Mouse (Mus musculus) forebrain, embryonic 11.5 days (tissue): ENCODE measurements around the gene Tbx2. TPM values are rescaled to one million over a fixed set of nuclear protein-coding genes. Genes with fewer than 3 reads are reported as not detected.

Experiments
- ATAC-seq: fragments of 200-750 bp; cut with Nextera tagmentation; replicated peaks from 2 replicates; pipeline ENCODE4 v1.8.0; 2017; ENCODE audit warnings: moderate TSS enrichment; ENCODE audit not compliant: low FRiP score
- DNase-seq: peaks from one replicate; pipeline ENCODE4 v3.0.0-alpha.2; 2017; ENCODE audit warnings: low spot score
- H3K27ac ChIP-seq: fragments of 300-500 bp; sonication (generic); 2 replicates; pipeline ENCODE4 v1.5.1; 2014; ENCODE audit warnings: low read depth, low read length
- H3K27me3 ChIP-seq: fragments of 300-500 bp; sonication (generic); 2 replicates; pipeline ENCODE4 v1.6.1; 2014; ENCODE audit warnings: mild to moderate bottlenecking, low read length, mixed read lengths; ENCODE audit not compliant: control insufficient read depth, insufficient read depth
- H3K36me3 ChIP-seq: fragments of 300-500 bp; sonication (generic); 2 replicates; pipeline ENCODE4 v1.6.1; 2014; ENCODE audit warnings: mild to moderate bottlenecking, low read length, moderate library complexity, mixed read lengths; ENCODE audit not compliant: control insufficient read depth, insufficient read depth
- H3K4me1 ChIP-seq: fragments of 300-500 bp; sonication (generic); replicated peaks from 2 replicates; pipeline ENCODE4 v1.6.1; 2014; ENCODE audit warnings: low read length, mixed read lengths; ENCODE audit not compliant: control insufficient read depth, insufficient read depth
- H3K4me2 ChIP-seq: fragments of 300-500 bp; sonication (generic); 2 replicates; pipeline ENCODE4 v1.6.1; 2014; ENCODE audit warnings: low read depth, mild to moderate bottlenecking, low read length, moderate library complexity, mixed read lengths; ENCODE audit not compliant: severe bottlenecking
- H3K4me3 ChIP-seq: fragments of 300-500 bp; sonication (generic); 2 replicates; pipeline ENCODE4 v1.5.1; 2014; ENCODE audit warnings: low read depth, low read length
- H3K9ac ChIP-seq: fragments of 300-500 bp; sonication (generic); 2 replicates; pipeline ENCODE4 v1.6.1; 2014; ENCODE audit warnings: low read length
- H3K9me3 ChIP-seq: fragments of 300-500 bp; sonication (generic); 2 replicates; pipeline ENCODE4 v1.6.1; 2016; ENCODE audit warnings: low read length, mixed read lengths; ENCODE audit not compliant: control insufficient read depth
- WGBS: fragments of 180-500 bp; shearing (Covaris S2); extraction: QIAGEN DNeasy Blood & Tissue Kit; methylation state at CpG from one replicate; pipeline ENCODE4 v1.1.7; 2014; 5-methylcytosine and 5-hydroxymethylcytosine counted together
- polyA plus RNA-seq: library from polyadenylated mRNA; unstranded; fragments of >200 nt; fragmentation: Nextera tagmentation; extraction: Ambion mirVana; gene quantifications from 2 replicates; pipeline ENCODE4 v1.2.1, GENCODE M21; 2014

Tbx2 gene
- polyA plus RNA-seq, 1 experiment from 2014 or later: 2.0 TPM

DNA sequence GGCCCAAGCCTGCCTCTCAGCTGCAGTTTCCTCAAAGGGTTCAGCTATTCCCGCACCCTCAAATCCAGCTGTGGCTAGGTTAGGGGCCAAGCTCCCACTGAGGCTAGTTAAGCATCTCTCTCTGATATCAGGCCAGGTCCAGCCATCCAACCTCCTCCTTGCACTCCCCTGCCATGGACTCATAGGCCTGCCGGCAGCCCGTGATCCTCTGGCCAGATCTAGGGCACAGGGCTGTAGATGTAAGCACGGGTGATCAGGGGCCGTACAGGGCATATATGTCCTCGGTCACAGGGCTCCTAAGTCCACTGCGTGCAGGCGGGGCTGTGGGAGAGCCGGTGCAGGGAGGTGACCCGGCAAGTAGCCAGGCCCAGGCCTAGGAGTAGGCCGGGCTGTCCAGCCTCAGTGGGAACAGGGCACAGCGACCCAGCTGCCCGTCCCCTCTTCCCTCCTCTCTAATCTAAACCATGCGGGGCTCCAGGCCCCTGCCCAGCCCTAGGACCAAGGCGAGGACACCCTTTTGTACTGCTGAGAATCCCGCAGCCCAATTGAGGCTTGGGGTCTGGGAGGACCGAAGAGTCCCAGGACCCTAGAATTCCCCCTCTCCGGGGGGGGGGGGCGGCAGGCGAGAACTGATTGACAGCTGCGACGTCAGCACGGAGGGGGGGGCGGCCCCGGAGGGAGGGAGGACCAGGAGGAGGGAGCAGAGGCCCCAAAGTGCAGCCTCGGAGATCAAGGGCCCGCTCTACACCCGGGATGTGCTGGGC is 53.5 kb downstream of the Tbx2 start, which contains the start of gene Tbx4:
TSS of gene Tbx4 (plus strand) at position 758 of the 764 bp plus-strand sequence.
- DNase-seq: peak; percentile 63
- Histone ChIP-seq H3K27ac (no peak within 1 kb of the TSS), H3K4me3 (no peak within 1 kb of the TSS), H3K9ac (no peak within 1 kb of the TSS), H3K4me1 (peaks cover 12% of the 10 kb centered on the region), H3K36me3 (no peaks in the 10 kb centered on the region), H3K9me3 (no peaks in the 10 kb centered on the region), H3K27me3 (peaks cover 54% of the 10 kb centered on the region), H3K4me2 (no peak within 1 kb of the TSS)
- ATAC-seq: no peak
- 6% methylated on average over 27 of the region's 28 CpGs for WGBS

DNA sequence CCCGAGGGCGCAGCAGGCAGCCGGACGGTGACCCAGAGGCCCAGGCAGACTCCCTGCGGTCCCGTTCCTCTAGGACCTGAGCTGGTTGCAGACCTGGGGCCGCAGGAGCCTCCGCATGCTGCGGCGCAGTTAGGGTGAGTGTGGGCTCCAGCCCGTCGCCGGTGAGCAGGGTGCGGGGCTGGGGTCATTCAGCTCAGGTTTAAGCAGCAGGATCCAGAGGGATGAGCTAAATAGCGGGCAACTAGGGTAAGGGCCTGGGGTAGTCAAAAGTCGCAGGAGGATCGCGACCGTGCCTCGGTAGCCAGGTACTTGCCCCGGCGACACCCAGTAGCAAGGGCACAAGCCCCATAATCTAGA is 54.1 kb downstream of the Tbx2 start:
- 1% methylated on average over 22 of the region's 22 CpGs for WGBS
- H3K4me3 ChIP-seq: no peak overlapping the region
- H3K4me1 ChIP-seq: peaks cover 13% of the 10 kb centered on the region
- no peak overlapping the region for H3K4me2 ChIP-seq
- H3K27ac ChIP-seq: no peak overlapping the region
- H3K9ac ChIP-seq: no peak overlapping the region
- no peaks in the 10 kb centered on the region for H3K9me3 ChIP-seq
- no peak for DNase-seq
- ATAC-seq: no peak
- H3K36me3 ChIP-seq: no peaks in the 10 kb centered on the region
- peaks cover 59% of the 10 kb centered on the region for H3K27me3 ChIP-seq

DNA sequence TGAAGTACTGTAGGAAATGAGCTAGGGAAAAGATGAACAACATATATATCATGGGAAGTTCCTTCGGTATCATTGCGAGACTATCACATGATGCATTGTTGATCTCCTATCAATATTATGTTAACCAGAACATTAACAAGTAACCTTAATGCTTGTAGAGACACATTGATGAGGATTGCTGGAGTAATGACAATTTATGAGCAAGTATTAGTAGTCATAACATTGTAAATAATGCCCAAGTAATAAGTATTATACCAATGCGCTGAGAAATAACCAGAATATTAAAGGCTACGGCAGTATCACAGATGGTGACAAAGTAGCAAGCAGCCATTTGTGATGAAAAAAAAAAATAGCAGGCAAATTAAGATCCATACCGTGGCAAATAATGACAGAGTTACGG is 54.9 kb downstream of the Tbx2 start:
- H3K36me3 ChIP-seq: no peaks in the 10 kb centered on the region
- 19% methylated on average over 6 of the region's 6 CpGs for WGBS
- H3K9me3 ChIP-seq: no peaks in the 10 kb centered on the region
- H3K4me3 ChIP-seq: no peak overlapping the region
- H3K4me2 ChIP-seq: no peak overlapping the region
- peaks cover 13% of the 10 kb centered on the region for H3K4me1 ChIP-seq
- no peak overlapping the region for H3K27ac ChIP-seq
- ATAC-seq (no peak), DNase-seq (no peak)
- H3K27me3 ChIP-seq: peaks cover 68% of the 10 kb centered on the region
- no peak overlapping the region for H3K9ac ChIP-seq

DNA sequence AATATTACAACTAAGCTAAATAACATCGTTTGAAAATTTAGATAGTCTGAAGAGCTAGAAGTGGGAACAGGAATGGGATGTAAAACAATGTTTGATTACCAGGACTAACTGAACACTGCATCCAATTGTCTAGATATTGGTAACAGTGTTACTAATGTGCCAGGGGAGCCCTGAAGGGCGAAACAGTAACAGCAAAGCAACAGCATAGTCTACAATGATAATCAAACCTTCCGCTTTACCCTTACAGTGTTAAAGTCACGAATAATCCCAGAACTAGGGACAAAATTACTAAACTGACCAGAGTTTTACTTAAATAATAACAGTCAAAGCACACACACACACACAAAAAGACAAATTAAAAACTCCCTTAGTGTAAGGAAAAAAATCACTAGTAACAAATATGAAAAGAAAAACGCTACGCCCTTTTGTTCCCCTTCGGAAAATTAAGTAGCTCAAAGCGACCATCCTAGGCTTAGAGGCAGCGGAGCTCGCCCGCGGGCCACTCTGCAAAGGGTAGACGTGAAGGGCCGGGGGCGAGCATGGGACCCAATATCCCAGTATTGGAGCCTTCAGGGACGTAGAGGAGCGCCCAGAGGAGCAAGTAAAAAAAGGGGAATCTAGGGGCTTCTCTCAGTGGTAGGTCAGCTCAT is 55.6 kb downstream of the Tbx2 start:
- Histone ChIP-seq H3K4me2 (no peak overlapping the region), H3K27me3 (peaks cover 75% of the 10 kb centered on the region), H3K4me3 (no peak overlapping the region), H3K27ac (no peak overlapping the region), H3K4me1 (peaks cover 13% of the 10 kb centered on the region), H3K9ac (no peak overlapping the region), H3K9me3 (no peaks in the 10 kb centered on the region), H3K36me3 (no peaks in the 10 kb centered on the region)
- 1% methylated on average over 17 of the region's 17 CpGs for WGBS
- ATAC-seq (no peak), DNase-seq (no peak)

DNA sequence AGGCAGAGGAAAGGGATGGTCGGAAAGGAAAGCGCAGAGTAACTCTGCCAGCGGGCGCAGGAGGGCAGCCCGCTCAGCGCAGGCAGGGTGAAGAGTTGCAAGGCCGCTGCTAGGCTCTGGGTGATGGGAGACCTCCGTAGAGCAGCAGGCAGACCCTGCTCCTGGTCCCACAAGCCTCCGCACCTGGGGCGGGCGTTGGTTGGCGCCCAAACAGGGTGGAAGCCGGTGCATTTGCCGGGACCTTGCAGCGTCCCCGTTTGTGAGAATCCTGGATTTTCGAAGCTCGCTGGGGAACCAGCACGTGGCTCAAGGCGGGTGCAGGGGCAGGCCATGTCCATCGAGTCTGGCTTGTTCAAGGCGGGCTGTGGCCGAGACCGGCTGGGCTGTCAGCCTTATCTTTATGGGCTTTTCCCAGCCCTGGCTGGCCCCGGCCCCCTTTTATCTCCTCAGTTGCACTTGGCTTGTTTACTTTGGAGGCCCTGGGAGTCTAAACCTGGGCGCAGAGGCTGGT is 56.2 kb downstream of the Tbx2 start:
- no peak overlapping the region for H3K9ac ChIP-seq
- no peaks in the 10 kb centered on the region for H3K36me3 ChIP-seq
- WGBS: 3% methylated on average over 26 of the region's 26 CpGs
- no peak overlapping the region for H3K27ac ChIP-seq
- H3K4me2 ChIP-seq: no peak overlapping the region
- H3K9me3 ChIP-seq: no peaks in the 10 kb centered on the region
- peaks cover 80% of the 10 kb centered on the region for H3K27me3 ChIP-seq
- no peak overlapping the region for H3K4me3 ChIP-seq
- ATAC-seq: no peak
- DNase-seq: peak; percentile 66
- peaks cover 13% of the 10 kb centered on the region for H3K4me1 ChIP-seq

DNA sequence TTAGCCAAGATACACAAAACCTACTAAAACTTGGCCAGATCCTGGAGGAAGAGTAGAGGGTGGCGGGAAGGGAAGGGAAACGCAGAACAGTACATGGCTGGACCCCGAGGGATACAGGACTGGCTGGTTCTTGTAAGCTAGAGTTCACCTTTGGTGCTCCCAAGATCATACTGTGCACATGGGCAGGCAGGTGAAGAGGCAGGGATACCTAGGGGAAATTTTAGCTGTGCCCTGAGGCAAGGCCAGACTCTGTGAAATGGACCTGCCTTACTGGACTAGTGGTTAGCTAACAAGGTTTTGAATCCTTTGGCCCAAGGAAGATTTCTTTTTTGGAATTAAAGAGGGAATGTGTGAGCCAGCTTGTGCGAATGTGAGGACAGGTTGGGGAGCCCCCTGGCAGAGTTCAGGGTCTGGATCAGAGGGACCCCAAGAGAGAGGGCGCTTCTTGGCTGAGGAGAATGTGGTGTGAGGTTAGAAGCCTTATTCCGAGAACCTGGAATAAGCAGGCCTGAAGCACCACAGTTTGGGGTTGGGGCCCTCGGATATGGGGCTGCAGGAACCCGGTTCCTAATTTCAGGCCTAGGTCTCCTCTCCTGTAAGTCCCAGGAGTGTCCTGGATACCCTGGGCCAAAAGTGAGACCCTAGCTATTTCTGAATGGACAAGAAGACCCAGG is 56.8 kb downstream of the Tbx2 start:
- WGBS: 10% methylated on average over 8 of the region's 8 CpGs

DNA sequence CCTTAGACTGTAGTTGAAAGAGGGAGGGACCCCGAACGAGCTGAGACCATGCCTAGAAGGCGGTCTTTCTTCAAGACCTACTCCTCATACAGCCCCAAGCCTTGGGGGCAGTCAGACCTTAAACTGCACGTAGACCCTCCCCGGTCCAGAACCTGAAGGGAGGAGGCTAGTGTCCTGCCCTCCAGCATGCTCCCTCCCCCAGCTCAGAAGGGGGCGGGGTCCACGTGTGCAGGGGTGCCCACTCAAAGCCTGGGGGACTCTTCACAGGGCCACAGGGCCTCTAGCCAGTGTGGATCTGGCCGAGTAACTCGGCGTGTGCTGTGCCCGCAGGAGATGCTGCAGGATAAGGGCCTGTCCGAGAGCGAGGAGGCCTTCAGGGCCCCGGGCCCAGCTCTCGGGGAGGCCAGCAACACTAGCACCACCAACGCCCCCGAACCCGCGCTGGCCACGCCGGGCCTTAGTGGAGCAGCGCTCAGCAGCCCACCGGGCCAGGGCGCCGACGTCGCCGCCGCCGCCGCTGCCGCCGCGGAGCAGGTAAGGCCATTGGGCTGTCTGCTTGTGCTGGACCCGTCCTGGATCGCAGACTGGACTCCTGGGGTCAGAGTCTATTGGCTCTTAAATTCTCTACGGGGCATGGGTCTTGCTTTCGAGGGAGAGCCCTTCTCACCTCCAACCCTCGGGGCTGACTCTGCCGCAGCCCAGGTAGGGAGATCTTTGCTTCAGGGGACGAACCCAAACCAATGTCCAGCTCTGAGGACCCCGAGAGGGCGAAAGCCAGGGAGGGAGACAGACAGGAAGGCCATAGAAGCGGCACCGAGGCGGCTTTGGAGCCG is 57.6 kb downstream of the Tbx2 start:
- DNase-seq (no peak), ATAC-seq (no peak)
- H3K4me2 ChIP-seq: no peak overlapping the region
- no peak overlapping the region for H3K9ac ChIP-seq
- under 1% methylated on average over 47 of the region's 47 CpGs for WGBS
- H3K36me3 ChIP-seq: no peaks in the 10 kb centered on the region
- peaks cover 15% of the 10 kb centered on the region for H3K4me1 ChIP-seq
- H3K27me3 ChIP-seq: peaks cover 87% of the 10 kb centered on the region
- H3K27ac ChIP-seq: no peak overlapping the region
- H3K9me3 ChIP-seq: no peaks in the 10 kb centered on the region
- no peak overlapping the region for H3K4me3 ChIP-seq

More for the DNA sequence above, 56.8 kb downstream of the Tbx2 start:
- no peaks in the 10 kb centered on the region for H3K36me3 ChIP-seq
- H3K4me2 ChIP-seq: no peak overlapping the region
- no peak for DNase-seq
- ATAC-seq: no peak
- H3K27ac ChIP-seq: no peak overlapping the region
- no peak overlapping the region for H3K4me3 ChIP-seq
- H3K4me1 ChIP-seq: peaks cover 13% of the 10 kb centered on the region
- H3K27me3 ChIP-seq: peaks cover 86% of the 10 kb centered on the region
- no peak overlapping the region for H3K9ac ChIP-seq
- H3K9me3 ChIP-seq: no peaks in the 10 kb centered on the region

DNA sequence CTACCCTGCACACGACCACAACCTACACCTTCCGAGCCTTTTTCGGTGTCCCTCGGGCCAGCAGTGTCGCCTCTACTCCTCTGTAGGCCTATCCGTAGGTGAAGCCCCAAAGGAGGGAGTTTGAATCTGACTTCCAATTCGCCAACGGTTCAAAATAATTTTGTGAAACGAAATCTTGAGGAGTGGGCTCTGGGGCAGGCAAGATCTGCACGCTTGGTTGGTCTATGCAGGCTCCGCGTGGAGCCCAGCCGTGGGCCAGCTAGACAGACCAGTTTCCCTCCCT is 58.2 kb downstream of the Tbx2 start:
- 2% methylated on average over 13 of the region's 13 CpGs for WGBS
- Histone ChIP-seq H3K36me3 (no peaks in the 10 kb centered on the region), H3K9ac (no peak overlapping the region), H3K9me3 (no peaks in the 10 kb centered on the region), H3K4me1 (peaks cover 17% of the 10 kb centered on the region), H3K27me3 (peaks cover 87% of the 10 kb centered on the region), H3K4me2 (no peak overlapping the region), H3K27ac (no peak overlapping the region), H3K4me3 (no peak overlapping the region)
- ATAC-seq (no peak), DNase-seq (no peak)
